Mouse (Mus musculus) urinary bladder, postnatal 4 days (tissue): Measurements from ENCODE around the gene 1500009L16Rik.
A peak's percentile ranks its signal among the peaks of the same experiment; 100 is the strongest.

ENCODE experiments used
- DNase-seq, 2 experiments: peaks; one replicate each; pipeline ENCODE4 v3.0.0; 2021 to 2022; ENCODE audit warnings: low spot score in 2 of 2

Gene 1500009L16Rik

DNA sequence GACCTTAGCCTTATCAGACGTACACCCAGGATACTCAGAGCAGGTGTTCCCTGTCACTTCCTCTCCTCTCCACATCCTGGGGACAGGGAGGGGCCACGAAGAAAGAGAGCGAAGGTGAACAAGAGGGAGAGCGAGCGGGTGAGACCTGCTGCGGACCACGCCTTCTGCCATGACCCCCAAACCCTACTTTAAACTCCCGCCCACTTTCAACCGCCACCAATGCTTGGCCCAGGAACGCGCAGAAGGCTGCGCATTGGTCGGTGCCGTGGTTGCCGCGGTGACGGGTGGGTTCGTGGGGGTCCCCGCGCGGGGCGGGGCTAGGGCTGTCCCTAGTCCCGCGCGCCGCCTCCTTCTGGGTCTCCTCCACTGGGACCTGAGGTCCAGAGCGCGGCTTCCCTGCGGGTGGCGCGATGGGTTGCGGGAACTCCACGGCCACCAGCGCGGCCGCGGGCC is at the start of gene 1500009L16Rik:
Gene 1500009L16Rik (plus strand): TSS at position 287 of the 453 bp plus-strand sequence.
- DNase-seq = peak; percentile 76 to 79

DNA sequence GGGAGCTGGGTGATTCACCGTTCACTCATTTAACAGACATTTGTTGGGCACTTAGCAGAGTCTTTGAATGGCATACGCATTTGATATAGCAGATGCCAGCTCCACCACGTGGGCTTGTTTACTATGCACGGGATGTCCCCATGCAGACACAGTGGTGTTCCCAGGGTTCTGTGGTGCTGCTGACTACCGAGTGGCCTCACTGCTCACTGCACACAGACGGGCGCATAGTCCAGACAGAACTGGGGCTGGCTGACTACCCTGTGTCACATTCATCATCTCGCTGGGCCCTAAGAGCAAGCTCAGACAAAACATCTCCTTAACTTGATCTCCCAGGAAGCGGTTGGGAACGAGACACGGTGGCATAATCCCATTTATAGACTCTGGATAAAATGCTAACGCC is 41.3 kb upstream of the 1500009L16Rik start:
- DNase-seq = no peak

DNA sequence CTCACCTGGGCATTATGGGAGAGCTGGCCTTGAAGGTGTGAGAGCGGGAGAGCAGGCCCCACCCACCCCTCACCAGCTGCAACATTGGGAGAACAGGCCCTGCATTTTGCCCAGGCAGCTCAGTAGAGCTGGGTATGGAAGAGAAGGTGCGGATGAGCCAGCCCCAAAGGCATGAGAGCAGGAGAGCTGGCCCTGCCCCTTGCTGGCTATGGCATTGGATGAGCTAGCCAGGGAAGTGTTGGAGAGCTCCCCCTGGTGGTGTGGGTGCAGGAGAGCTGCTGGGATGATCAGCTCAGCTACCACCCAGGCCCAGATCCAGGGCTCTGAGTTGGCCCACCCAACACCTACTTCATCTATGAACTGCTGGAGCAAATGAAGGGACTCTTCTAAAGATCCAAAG is 34.5 kb upstream of the 1500009L16Rik start:
- no peak for DNase-seq

DNA sequence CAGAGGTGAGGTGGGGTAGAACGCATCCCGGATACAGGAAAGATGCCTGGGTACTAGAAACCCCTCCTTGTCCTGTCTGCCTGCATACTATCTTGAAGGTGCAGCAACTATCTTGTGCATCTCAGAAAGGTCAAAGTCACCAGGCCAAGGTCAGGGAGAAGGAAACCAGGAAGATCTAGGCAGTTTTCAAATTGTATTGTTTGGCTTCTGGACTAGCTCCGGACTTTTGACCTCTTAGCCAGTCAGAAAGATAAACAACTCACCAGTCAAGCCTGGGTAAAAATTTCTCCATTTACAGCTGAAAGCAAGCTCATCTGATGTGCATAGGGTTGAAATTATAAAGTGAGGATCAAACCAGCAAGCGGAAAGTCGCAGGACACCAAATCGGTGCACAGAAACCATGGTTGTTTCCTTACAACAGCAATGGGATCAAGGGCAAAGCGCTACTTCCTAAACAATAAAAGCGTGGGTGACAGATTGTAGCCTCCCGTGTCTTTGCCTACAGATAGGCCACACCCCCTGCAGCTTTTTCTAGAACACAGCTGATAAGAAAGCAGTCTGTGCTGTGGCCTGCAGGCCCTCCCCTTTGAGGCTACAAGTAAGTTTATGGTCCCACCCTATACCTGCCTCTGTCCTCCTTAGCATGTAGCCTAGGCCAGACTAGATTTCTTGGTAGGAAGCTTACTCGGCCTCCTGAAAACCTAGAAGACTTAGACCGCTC is 30.3 kb upstream of the 1500009L16Rik start:
- DNase-seq = no peak

DNA sequence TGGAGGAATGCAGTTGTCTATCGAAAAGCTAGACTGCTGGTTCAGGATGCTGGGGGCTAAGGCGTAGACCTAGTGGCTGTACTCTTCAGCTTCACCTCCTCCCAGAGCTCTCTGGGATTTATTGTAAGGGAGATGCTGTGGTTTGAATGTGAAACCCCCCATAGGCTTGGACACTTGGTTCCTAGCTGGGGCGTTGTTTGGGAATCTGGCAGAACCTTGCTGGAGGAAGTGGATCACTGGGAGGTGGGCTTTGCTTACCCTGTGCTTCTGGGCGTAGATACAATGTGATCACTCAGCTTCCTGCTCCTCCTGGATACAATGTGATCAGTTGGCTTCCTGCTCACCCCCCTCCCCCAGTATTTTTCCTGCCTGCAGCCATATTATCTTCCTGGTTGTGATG is 26.4 kb upstream of the 1500009L16Rik start:
- no peak for DNase-seq

DNA sequence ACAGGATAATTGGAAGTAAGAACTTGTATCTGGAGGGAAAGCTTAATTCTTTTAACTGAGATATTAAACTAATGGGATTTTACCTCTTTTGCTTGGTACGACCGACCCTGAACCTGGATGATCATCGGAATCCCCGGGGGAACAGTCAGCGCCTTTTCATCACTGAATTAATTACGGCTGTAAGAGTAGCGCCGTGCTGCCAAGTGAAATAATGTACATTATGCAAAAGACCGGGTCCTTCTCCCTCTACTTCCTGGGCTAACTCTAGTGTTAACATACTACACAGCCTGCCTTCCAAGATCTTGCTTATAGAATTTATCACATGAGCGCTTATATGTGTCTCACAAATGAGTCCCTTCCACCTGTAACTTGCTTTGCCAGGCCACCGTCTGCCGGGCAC is 16.0 kb upstream of the 1500009L16Rik start:
- no peak for DNase-seq

DNA sequence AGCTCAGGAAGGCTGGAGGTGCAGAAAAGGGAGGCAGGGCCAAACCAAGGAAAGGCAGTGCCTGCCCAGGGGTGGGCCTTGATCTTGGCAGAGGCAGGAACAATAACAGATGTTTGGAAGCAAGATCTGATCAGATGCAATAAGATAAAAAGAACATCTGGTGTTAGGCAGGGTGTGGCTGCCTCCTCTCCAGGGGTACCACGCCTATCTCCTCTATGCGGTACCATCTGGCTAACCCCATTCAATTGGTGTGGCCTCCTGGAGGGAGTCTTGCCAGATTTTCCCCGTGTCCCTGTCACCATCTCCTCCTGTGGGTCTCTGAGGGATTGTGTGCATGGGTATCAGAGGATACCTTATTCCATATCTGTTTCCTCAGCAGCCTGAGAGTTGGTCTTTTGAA is 12.7 kb upstream of the 1500009L16Rik start:
- DNase-seq = no peak

DNA sequence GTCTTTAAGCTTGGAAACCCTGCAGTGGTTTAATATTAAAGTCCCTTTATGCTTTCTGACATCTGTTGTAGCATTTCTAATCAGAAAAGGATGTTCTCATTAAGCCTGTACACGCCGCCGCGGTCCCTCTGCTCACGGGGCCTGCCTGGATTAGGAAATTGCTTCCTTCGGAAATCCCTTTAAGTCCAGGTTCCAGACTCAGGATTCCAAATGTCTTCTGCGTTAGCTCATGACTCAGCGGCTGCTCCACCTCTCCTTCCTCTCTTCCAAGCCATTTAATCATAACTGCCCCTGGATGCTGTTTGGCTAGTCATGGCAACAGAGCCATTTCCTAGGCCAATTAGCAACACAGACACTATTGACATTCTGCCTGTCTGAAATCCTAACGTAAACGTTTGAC is 10.9 kb upstream of the 1500009L16Rik start:
- DNase-seq = no peak

DNA sequence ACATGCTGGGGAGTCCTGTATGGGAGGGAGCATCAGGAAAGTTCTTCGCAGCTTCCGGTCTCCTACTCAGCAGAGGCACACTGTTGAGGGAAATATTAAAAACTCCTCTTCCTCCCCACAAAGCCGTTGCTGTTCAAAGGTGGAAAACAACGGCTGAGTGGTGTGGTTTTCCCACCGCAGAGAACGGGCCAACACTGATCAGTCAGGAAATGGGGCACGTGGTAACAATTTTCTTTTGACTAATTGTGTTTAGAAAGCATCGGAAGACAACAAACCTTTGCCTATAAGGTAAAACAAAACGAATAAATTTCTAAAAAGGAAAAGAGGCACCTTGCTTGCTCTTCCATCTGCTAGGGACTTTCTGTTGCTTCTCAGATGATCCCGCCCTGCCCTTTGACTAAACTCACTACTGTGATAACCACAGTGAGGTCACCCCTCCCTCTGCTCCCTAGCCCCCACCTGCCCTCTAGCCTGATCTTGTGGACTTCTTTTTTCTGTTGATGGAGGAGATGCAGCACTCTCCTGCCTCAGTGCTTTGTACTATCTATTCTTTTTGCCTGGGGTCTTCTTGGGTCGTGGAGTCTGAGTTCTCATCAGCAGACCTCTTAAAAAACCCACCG is 3.7 kb upstream of the 1500009L16Rik start:
- DNase-seq = no peak

DNA sequence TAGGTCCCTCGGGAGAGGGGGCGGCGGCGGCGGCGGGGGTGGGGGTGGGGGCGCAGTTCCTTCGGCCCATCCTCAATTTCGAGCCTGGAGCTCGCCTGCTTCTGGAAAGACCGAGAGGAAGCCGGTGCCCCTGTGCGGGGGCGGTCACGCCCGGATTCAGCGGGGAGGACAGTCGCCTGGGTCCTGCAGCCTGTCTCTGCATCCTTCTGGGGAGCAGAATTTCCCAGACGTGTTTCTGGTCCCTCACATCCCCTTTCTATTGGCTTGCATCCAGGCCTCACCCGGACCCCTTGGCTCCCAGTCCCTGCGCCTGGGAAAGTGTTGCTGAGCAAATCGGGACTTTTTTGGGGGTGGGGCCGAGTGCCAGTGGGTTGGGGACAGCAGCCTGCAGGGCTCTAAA is 390 bp downstream of the 1500009L16Rik start:
- peak in 1 of 2 experiments; percentile 31 for DNase-seq

DNA sequence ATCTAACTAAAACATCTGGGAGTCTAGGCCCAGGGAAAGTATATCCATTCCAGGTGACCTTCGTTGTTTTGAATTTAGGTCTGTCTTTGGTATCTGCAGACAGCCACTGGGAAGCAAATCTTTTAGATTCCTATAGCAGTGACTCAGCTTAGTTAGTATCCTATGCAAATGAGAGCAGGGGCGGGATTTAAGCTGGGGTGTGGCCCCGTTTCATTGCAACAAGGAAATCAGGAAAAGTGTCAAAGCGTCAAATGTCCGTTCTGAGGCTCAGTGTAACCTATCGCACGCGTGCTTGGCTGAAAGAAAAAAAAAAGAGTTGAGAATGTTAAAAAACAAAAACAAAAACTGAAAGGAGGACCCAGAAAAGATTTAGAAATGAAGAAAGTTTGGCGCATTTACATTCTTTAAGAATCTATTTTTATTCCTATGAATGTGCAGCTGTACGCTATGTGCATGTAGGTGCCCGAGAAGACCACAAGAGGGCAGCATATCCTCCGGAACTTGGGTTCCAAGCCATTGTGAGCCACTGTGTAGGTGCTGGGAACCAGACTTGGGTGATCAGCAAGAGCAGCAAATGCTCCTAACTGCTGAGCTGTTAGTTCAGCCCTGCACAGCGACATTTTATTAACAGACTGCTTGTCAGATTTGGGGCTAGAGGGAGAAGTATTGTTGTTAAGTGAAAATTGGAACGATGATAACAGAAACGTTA is 1.8 kb downstream of the 1500009L16Rik start:
- no peak for DNase-seq

DNA sequence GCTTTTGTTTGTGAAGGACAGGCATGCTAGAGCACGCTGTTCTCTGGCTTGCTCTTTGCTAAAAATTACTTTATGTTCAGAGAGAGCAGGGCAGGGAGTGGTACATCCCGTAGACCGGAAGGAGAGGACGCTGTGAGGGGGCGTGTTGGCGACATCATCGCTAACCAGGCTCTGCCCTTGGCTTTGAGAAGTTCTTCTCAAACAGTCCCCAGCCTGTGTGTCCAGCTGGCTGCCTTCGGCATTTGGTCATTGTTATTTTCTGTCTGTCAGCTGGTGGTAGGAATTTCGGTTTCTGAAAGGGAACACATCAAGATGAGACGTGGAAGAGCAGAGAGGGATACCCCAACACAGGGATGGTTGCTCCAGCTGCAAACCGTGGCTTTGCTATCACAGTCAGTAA is 3.5 kb downstream of the 1500009L16Rik start:
- DNase-seq = peak in 1 of 2 experiments; percentile 48

DNA sequence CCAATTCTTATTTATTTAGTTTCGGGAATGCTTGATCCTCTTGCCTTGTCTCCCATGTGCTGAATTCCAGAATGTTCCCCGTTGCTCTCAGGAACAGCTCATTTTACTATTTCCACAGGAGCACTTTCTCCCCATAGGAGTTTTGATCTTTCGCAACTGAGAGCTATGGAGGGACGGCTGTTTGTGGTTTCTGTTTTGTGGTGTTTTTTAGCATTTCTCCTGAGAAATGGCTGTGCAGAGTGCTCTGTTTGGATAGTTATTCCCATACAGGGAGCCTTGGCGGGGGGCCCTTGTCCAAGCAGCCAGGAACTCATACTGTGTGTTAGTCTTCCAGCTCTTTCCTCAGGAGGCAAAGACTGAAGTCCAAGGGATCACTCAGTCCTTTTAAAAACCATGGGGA is 5.2 kb downstream of the 1500009L16Rik start:
- no peak for DNase-seq

DNA sequence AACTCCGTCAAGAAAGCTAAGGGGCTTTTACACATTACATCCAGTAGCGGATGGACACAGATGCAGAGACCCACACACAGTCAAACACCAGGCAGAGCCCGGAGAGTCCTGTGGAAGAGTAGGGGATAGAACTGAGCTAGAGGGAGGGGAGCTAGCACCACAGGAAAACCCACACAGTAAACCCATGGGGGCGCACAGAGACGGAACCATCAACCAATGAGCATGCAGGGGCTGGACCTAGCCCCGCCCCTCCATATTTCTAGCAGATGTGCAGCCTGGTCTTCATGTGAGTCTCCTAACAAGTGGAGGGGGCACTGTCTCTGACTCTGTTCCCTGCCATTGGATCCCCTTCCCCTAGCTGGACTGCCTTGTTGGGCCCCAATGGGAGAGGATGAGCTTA is 5.9 kb downstream of the 1500009L16Rik start:
- DNase-seq = no peak

DNA sequence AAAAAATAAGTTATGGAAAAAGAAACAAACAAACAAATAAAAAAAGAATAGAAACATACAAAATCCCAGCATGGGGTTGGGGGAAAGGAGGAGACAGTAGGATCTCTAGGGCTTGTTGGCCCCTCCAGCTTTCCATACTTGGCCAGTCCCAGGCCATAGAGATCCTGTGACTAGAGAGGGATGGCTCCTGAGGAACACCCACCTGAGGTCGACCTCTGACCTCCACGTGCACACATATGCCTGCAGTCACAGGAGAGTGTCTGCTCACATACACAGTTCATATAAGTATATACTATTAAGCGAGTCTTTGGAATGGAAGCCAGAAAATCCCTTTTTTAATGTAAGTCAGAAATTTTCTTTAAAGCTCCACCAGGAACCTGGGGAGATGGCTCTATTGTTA is 6.4 kb downstream of the 1500009L16Rik start:
- DNase-seq = no peak

DNA sequence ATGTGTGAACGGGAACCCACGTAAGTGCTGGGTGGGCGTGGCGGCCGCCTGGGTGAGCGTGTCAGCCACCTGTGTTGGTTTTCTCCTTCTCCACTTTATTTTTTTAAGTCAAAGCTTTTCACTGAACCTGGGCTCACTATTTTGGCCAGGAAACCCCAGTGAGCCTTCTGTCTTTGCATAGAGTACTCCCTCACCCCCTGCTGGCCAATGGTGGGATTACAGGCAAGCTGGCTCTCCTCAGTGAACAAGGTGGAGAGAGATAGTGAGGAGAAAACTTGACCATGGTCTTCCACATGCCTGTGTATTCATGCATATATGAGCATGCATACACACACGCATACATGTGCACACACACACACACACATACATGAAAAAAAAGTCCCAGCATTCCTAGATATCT is 6.8 kb downstream of the 1500009L16Rik start:
- DNase-seq = peak; percentile 69 to 94

DNA sequence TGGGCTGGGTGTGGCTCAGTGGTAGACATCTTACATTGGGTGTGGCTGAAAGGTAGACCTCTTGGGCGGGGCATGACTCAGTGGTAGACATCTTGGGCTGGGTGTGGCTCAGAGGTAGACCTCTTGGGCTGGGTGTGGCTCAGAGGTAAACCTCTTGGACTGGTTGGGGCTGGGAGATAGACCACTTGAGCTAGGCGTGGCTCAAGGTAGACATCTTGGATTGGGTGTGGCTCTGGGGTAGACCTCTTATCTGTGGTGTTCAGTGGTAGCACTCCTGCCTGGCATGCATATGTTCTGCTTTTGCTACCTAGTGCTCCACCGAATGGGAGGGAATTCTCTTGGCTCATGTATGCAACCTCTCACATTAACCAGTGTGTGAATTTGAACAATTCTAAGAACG is 11.1 kb downstream of the 1500009L16Rik start:
- no peak for DNase-seq

DNA sequence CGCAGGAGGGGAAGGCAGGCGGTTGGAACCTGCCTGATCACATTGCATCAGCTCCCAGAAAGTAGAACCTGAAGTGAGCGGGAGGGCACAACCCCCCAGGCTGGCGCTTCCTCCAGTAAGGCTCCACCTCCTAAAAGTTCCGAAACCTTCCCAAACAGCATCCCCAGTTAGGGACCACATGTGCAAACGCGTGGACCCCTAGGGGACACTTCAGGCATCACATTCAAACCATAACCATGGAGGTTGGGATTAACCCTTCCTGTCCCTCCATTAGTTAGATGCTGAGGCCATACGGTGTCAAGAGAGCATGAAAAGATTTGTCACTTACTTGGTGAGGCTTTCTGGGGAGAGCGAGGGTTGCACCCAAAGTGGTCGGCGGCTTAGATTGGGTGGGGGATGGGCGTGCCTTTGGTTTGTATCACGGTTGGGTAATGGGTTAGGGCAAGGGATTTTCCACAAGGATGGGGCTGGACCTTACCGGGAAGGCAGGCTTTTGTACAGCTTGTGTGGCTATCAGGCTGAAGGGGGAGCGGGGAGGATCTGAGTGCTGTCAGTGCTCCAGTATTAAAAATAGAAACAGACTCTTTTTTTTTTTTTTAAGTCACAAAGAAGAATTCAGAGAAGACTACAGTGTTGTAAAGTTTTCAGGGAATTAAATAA is 16.5 kb downstream of the 1500009L16Rik start:
- no peak for DNase-seq

DNA sequence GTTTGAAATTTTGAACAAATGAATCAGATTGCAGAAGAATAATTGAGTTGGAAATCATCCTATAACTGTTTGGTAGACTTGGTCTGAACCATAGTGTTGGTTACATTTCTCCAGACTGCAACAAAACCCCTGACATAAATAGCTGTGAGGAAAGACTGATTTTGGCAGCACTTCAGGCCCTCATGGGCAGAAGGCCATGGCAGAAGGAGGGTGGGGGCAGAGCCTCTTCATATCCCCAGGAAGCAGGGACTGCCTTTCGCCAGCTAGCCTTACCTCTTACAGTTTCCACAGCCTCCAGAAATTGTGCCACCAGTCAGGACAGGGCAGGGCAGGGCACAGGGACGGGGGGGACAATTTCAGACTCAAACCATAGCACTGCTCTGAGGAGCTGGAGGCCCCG is 22.0 kb downstream of the 1500009L16Rik start:
- DNase-seq = no peak

DNA sequence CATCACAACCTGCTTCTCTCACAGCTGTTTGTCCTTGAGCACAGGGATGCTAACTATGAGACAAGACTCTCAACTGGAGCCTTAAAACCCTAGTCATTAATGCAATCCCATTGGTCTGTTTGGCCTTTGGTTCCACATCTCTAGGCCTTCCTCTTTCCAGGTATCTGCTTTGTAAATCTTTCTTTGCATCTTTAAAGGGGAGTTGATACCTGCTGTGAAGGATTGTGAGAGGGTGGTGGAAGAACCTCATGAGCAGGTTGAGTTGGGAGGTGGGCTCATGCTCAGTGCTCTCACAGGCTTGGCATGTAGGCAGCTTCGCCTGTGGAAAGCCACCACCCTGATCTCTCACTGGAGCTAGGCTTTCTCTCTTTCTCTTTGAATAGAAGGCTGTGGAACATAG is 30.4 kb downstream of the 1500009L16Rik start:
- no peak for DNase-seq

DNA sequence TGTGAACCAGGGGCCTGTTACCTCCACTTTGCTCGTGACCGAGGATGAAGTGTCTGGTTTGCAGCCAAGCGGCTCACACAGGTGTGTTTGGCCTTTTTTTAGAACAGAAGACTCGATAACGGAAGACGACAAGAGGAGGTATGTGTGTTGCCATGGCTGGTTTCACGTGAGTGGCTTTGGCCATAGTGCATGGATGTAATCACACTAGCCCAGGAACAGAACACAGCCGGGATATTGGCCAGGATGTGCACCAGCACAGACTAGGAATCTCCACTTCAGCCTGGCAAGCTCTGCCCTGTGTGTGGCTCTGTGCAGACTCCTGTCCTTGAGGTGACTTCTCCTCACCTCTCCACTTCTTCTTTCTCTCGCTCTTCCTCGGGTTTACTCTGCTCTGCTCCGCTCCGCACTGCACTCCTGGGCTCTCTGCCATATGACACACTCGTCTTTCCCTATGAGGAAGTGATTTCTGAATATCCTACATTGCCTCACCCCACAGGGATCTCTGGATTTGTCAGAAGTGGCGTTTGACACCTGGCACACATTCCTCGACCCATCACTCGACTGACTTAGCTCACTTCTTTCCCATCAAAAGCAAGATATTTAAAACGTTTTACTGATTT is 34.8 kb downstream of the 1500009L16Rik start:
- DNase-seq = no peak

DNA sequence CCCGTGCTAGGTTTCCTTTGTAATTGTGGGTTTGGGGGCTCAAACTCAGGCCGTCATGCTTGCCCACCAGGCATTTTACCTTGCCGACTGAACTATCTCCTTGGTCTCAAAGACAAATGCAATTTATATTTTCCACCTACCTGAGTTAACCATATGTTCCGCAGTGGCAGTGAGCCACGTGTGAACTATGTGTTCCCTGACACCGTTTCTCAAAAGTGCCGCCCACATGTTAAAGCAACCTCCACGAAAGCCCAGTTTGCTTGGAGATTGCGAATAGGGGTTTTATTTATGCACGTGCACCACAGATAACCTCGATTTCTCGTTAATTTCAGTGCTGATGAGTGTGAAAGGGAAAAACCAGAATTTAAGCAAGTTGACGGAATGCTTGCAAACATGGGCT is 36.1 kb downstream of the 1500009L16Rik start:
- no peak for DNase-seq
